Mouse (Mus musculus) liver, embryonic 14.5 days (tissue): Measurements from ENCODE around the gene Ptgfrn.

Experiments used
- CTCF ChIP-seq: IDR thresholded peaks from 2 replicates; pipeline ENCODE4 v1.5.1; 2016; ENCODE audit warnings: antibody characterized with exemption, low read depth, control low read depth
- EP300 ChIP-seq: IDR thresholded peaks from 2 replicates; pipeline ENCODE4 v1.6.1; 2016; ENCODE audit warnings: antibody characterized with exemption, low read depth

GRCm38 (mm10) chr3:101037984-101038545 lies 72.0 kb downstream of the Ptgfrn start:
- TF ChIP-seq EP300 (no peak), CTCF (no peak)
